Mouse (Mus musculus): ENCODE data around the gene Zbtb37.

Zbtb37 gene

GRCm38 (mm10) chr1:160980021-160980420 is 54.6 kb downstream of the Zbtb37 start:
- DNase-seq (ENCODE audit: low read depth, low spot score): no peak

DNA sequence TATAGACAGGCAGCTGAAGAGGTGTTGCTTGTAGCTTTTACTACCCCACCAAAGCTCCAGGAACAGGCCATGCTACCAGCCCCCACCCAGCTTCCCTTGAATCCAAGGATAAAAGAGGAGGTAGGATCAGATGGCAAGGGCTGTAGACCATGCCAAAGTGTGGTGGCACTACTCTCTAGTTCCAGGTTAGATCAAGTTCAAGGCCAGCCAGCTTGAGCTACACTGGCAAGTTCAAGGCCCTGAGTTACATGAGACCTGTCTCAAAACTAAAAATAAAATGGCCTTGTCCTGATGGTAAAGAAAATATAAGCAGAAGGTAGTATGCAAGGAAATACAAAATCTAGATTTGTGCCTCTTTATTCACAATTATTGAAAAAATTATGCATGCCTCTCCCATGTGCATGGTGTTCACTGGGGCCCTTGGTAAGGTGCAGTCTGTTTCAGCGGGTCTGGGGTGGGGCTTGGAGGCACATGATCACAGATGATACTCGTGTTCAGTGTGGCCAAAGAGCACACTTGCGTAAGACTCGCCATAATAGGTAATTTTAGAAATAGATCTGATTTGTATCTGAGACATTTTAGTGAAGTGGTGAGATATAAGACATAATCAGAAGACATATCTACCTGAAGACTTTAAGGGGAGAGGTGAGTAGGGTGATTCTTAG is 56.4 kb downstream of the Zbtb37 start, which contains the start of gene Serpinc1:
TSS of gene Serpinc1 (plus strand) at position 515 of the 665 bp plus-strand sequence.
- no peak for DNase-seq (ENCODE audit: low read depth, low spot score)

GRCm38 (mm10) chr1:160968643-160969042 is 66.0 kb downstream of the Zbtb37 start:
- peak; percentile 32 for DNase-seq (ENCODE audit: low read depth, low spot score)

- no peak for DNase-seq (ENCODE audit: low read depth, low spot score)
Observed at GRCm38 (mm10) chr1:160967268-160967667, 67.4 kb downstream of the Zbtb37 start.

DNA sequence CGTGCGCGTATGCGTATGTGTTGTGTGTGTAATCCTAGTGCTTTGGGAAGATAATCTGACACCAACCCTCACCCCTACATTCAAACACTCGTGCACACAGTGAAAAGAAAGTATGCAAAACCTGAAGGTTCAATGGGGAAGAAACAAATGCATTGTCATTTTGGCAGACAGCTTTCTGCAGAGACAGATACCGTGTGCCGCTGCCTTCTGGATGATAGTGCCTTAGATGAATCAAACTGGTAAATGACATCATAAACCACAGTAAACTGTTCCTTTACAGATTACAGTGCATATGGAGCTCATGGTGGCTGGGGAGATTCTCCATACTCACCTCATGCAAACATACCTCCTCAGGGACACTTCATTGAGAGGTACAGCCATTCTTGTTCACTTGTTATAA is 71.5 kb downstream of the Zbtb37 start:
- no peak for DNase-seq (ENCODE audit: low read depth, low spot score)

All from skeletal muscle tissue, adult 2 months (tissue).